Mouse (Mus musculus) CH12.LX (cell line): ENCODE results near the gene Gtf3c5. TPM values are rescaled to one million over a fixed set of nuclear protein-coding genes. Genes with fewer than 3 reads are reported as not detected.
A peak's percentile ranks its signal among the peaks of the same experiment; 100 is the strongest.

Source experiments
- DNase-seq: peaks from one replicate; pipeline ENCODE4 v3.0.0-alpha.2; 2013; ENCODE audit errors: extremely low read depth
- H3K27ac ChIP-seq: 2 replicates; pipeline ENCODE4 v1.5.1; 2012; ENCODE audit warnings: low read depth, mild to moderate bottlenecking, control low read depth, moderate library complexity; ENCODE audit not compliant: insufficient read depth
- H3K27me3 ChIP-seq: replicated peaks from 2 replicates; pipeline ENCODE3; 2012; ENCODE audit warnings: inconsistent platforms
- H3K36me3 ChIP-seq, 2 experiments: replicated peaks in 1 of 2; 2 replicates each; pipeline versions ENCODE3 to v1.6.1; 2012; ENCODE audit warnings: inconsistent platforms in 1 of 2, low read length in 1 of 2, mild to moderate bottlenecking in 1 of 2, mixed read lengths in 1 of 2, moderate library complexity in 1 of 2; ENCODE audit not compliant: control insufficient read depth in 1 of 2, insufficient read depth in 1 of 2
- H3K4me1 ChIP-seq, 2 experiments: 2 replicates each; pipeline ENCODE4 v1.6.1; 2012; ENCODE audit warnings: inconsistent platforms in 1 of 2, moderate library complexity in 1 of 2; ENCODE audit not compliant: insufficient read depth in 2 of 2, control insufficient read depth in 1 of 2
- H3K4me2 ChIP-seq: 2 replicates; pipeline ENCODE4 v1.6.1; 2012; ENCODE audit warnings: low read depth, mild to moderate bottlenecking, control low read depth; ENCODE audit not compliant: poor library complexity, insufficient read depth, severe bottlenecking
- H3K4me3 ChIP-seq, 3 experiments: fragments of 150-350 bp in 1 of 3; sonication (generic) in 1 of 3; replicated peaks in 1 of 3; 2 replicates each; pipeline versions ENCODE3 to v1.5.1; 2011 to 2012; ENCODE audit warnings: low read depth in 2 of 3, low read length in 2 of 3, mild to moderate bottlenecking in 2 of 3, moderate library complexity in 2 of 3, control low read depth in 1 of 3, improper control_type of control experiment in 1 of 3, inconsistent platforms in 1 of 3, mixed read lengths in 1 of 3; ENCODE audit not compliant: poor library complexity in 1 of 3
- H3K79me2 ChIP-seq: replicated peaks from 2 replicates; pipeline ENCODE4 v1.6.1; 2012; ENCODE audit warnings: mild to moderate bottlenecking, moderate library complexity; ENCODE audit not compliant: control insufficient read depth, poor library complexity, insufficient read depth, severe bottlenecking; ENCODE audit errors: extremely low read depth
- H3K9ac ChIP-seq: 2 replicates; pipeline ENCODE4 v1.6.1; 2012; ENCODE audit warnings: low read depth, mild to moderate bottlenecking, control low read depth, moderate library complexity; ENCODE audit not compliant: insufficient read depth
- H3K9me3 ChIP-seq: replicated peaks from 2 replicates; pipeline ENCODE3; 2012; ENCODE audit warnings: low read length, inconsistent platforms, mixed read lengths
- BHLHE40 ChIP-seq: IDR thresholded peaks from 2 replicates; pipeline ENCODE4 v1.6.1; 2011; ENCODE audit warnings: mild to moderate bottlenecking, low read depth, low read length, improper control_type of control experiment
- CHD1 ChIP-seq: IDR thresholded peaks from 2 replicates; pipeline ENCODE4 v1.6.1; 2012; ENCODE audit warnings: low read depth, low read length, improper control_type of control experiment, inconsistent platforms
- CHD2 ChIP-seq: IDR thresholded peaks from 2 replicates; pipeline ENCODE4 v1.6.1; 2011; ENCODE audit warnings: low read length, improper control_type of control experiment
- CTCF ChIP-seq, 2 experiments: IDR thresholded peaks in 1 of 2; conservative IDR thresholded peaks in 1 of 2; 2 replicates each; pipeline ENCODE4 v1.5.1; 2011 to 2012; ENCODE audit warnings: low read depth in 2 of 2, low read length in 2 of 2, improper control_type of control experiment in 1 of 2, inconsistent platforms in 1 of 2, mild to moderate bottlenecking in 1 of 2, moderate library complexity in 1 of 2
- E2F4 ChIP-seq: IDR thresholded peaks from 2 replicates; pipeline ENCODE4 v1.6.1; 2011; ENCODE audit warnings: low read depth, low read length, improper control_type of control experiment; ENCODE audit not compliant: insufficient replicate concordance
- ELF1 ChIP-seq: IDR thresholded peaks from 2 replicates; pipeline ENCODE4 v1.6.1; 2014; ENCODE audit warnings: low read depth, mild to moderate bottlenecking, inconsistent platforms, low read length, improper control_type of control experiment
- ETS1 ChIP-seq: conservative IDR thresholded peaks from 2 replicates; pipeline ENCODE4 v1.6.1; 2012; ENCODE audit warnings: low read depth, mild to moderate bottlenecking, inconsistent platforms, low read length, improper control_type of control experiment, moderate library complexity
- HCFC1 ChIP-seq: IDR thresholded peaks from 2 replicates; pipeline ENCODE4 v1.6.1; 2012; ENCODE audit warnings: low read depth, mild to moderate bottlenecking, inconsistent platforms, low read length, improper control_type of control experiment
- JUN ChIP-seq: IDR thresholded peaks from 2 replicates; pipeline ENCODE4 v1.6.1; 2011; ENCODE audit warnings: low read depth, mild to moderate bottlenecking, low read length, improper control_type of control experiment, moderate library complexity; ENCODE audit not compliant: insufficient read depth
- JUND ChIP-seq: conservative IDR thresholded peaks from 2 replicates; pipeline ENCODE4 v1.6.1; 2011; ENCODE audit warnings: low read depth, low read length, improper control_type of control experiment
- MAFK ChIP-seq: IDR thresholded peaks from 2 replicates; pipeline ENCODE4 v1.6.1; 2011; ENCODE audit warnings: low read length, improper control_type of control experiment; ENCODE audit not compliant: insufficient replicate concordance
- MAX ChIP-seq: IDR thresholded peaks from 2 replicates; pipeline ENCODE4 v1.6.1; 2011; ENCODE audit warnings: low read length, improper control_type of control experiment
- MEF2A ChIP-seq: IDR thresholded peaks from 2 replicates; pipeline ENCODE4 v1.6.1; 2014; ENCODE audit warnings: low read depth, mild to moderate bottlenecking, inconsistent platforms, low read length, improper control_type of control experiment, borderline replicate concordance
- MXI1 ChIP-seq: IDR thresholded peaks from 2 replicates; pipeline ENCODE4 v1.6.1; 2011; ENCODE audit warnings: mild to moderate bottlenecking, low read depth, low read length, improper control_type of control experiment
- MYC ChIP-seq: IDR thresholded peaks from 2 replicates; pipeline ENCODE4 v1.6.1; 2011; ENCODE audit warnings: low read depth, mild to moderate bottlenecking, improper control_type of control experiment, low read length
- NELFE ChIP-seq: IDR thresholded peaks from 2 replicates; pipeline ENCODE4 v1.6.1; 2011; ENCODE audit warnings: low read depth, low read length, improper control_type of control experiment
- NRF1 ChIP-seq: IDR thresholded peaks from 2 replicates; pipeline ENCODE4 v1.6.1; 2014; ENCODE audit warnings: low read depth, mild to moderate bottlenecking, inconsistent platforms, low read length, improper control_type of control experiment, moderate library complexity
- PAX5 ChIP-seq: IDR thresholded peaks from 2 replicates; pipeline ENCODE4 v1.6.1; 2012; ENCODE audit warnings: low read length, inconsistent platforms, mixed read lengths
- POLR2AphosphoS2 ChIP-seq: IDR thresholded peaks from 2 replicates; pipeline ENCODE4 v1.6.1; 2011; ENCODE audit warnings: low read depth, low read length, improper control_type of control experiment
- RAD21 ChIP-seq: IDR thresholded peaks from 2 replicates; pipeline ENCODE4 v1.6.1; 2011; ENCODE audit warnings: low read depth, mild to moderate bottlenecking, low read length, improper control_type of control experiment, moderate library complexity
- RCOR1 ChIP-seq: conservative IDR thresholded peaks from 2 replicates; pipeline ENCODE4 v1.6.1; 2012; ENCODE audit warnings: low read depth, mild to moderate bottlenecking, inconsistent platforms, low read length, improper control_type of control experiment
- SMC3 ChIP-seq: IDR thresholded peaks from 2 replicates; pipeline ENCODE4 v1.6.1; 2011; ENCODE audit warnings: low read depth, low read length, improper control_type of control experiment
- TBP ChIP-seq: conservative IDR thresholded peaks from 2 replicates; pipeline ENCODE4 v1.6.1; 2011; ENCODE audit warnings: low read depth, low read length, improper control_type of control experiment
- TCF12 ChIP-seq: IDR thresholded peaks from 2 replicates; pipeline ENCODE4 v1.6.1; 2014; ENCODE audit warnings: low read depth, mild to moderate bottlenecking, inconsistent platforms, low read length, improper control_type of control experiment
- USF1 ChIP-seq: IDR thresholded peaks from 2 replicates; pipeline ENCODE4 v1.6.1; 2014; ENCODE audit warnings: low read depth, mild to moderate bottlenecking, inconsistent platforms, low read length, improper control_type of control experiment
- USF2 ChIP-seq: conservative IDR thresholded peaks from 2 replicates; pipeline ENCODE4 v1.6.1; 2011; ENCODE audit warnings: low read depth, low read length, improper control_type of control experiment
- ZC3H11A ChIP-seq: IDR thresholded peaks from 2 replicates; pipeline ENCODE4 v1.6.1; 2012; ENCODE audit warnings: low read depth, mild to moderate bottlenecking, inconsistent platforms, low read length, improper control_type of control experiment
- ZKSCAN1 ChIP-seq: IDR thresholded peaks from 2 replicates; pipeline ENCODE4 v1.6.1; 2012; ENCODE audit warnings: low read depth, inconsistent platforms, low read length, improper control_type of control experiment, borderline replicate concordance
- ZNF384 ChIP-seq: IDR thresholded peaks from 2 replicates; pipeline ENCODE4 v1.6.1; 2012; ENCODE audit warnings: low read depth, low read length, improper control_type of control experiment, inconsistent platforms
- dilution Hi-C: fragments of 300-500 bp; cut with MboI; formaldehyde crosslinking; loops from 2 replicates; pipeline ENCODE4 v1.14.3; 2020; ENCODE audit warnings: low sequenced_read_pairs; ENCODE audit not compliant: extremely low pct_unique_long_range_greater_than_20kb, extremely low pct_ligation_motif_present
- in situ Hi-C: fragments of 300-500 bp; cut with MboI; formaldehyde crosslinking; loops from 3 replicates; pipeline ENCODE4 v1.14.3; 2019; ENCODE audit warnings: low sequenced_read_pairs, low pct_ligation_motif_present, low pct_unique_long_range_greater_than_20kb, mixed read lengths
- polyA plus RNA-seq: library from polyadenylated mRNA; unstranded; fragments of >175 nt; gene quantifications from 2 replicates; pipeline ENCODE4 v1.2.1, GENCODE M21; 2012; ENCODE audit warnings: low read depth; ENCODE audit not compliant: insufficient read length
- total RNA-seq, 2 experiments: library from RNA; depleted of rRNA; stranded (reverse); fragments of 300-350 nt in 1 of 2; fragments of >200 nt in 1 of 2; gene quantifications; 2 replicates each; pipeline ENCODE4 v1.2.3; 2012 to 2014

Gene Gtf3c5
- total and polyA plus RNA-seq, 3 experiments, result 8.6 to 27.4 (median 12.5) TPM

DNA sequence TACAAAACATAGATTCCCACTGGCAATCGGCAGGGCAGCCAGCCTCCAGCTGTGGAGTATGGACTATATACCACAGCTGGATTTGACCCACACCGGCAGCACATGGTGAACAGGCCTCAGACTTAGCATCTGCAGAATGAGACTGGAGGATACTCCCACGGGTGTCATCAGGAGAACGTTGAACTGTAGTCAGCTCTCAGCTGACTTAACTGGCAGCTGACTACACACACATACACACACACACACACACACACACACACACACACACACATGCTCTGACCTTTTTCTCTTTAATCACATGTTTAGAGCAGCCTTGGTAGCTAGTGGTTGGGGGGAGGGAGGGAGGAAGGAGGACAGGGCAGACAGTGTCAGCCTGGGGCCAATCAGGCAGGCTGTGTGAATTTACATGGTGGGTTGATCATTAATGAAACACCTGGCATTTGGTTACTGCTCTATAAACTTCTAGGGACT is 46.4 kb upstream of the Gtf3c5 start:
- Histone ChIP-seq H3K4me2 (peak overlapping the region; percentile 61; the same call in 1 of the 2 replicates), H3K4me3 (no peak overlapping the region), H3K9ac (no peak overlapping the region), H3K9me3 (peaks cover 6% of the 10 kb centered on the region), H3K27me3 (peaks cover 8% of the 10 kb centered on the region), H3K27ac (no peak overlapping the region; the same call in 1 of the 2 replicates), H3K36me3 (no peaks in the 10 kb centered on the region), H3K79me2 (no peaks in the 10 kb centered on the region), H3K4me1 (peaks cover 10 to 29% of the 10 kb centered on the region in 2 experiments)
- in situ Hi-C loops, result loop anchor here (5.0 kb wide), 1 partner anchor 38 kb away; no protein-coding TSS in a partner anchor
- no peak for TF ChIP-seq SMC3
- TF ChIP-seq E2F4, result no peak
- no peak for TF ChIP-seq USF2
- no peak for TF ChIP-seq NRF1
- TF ChIP-seq ETS1, result peak; percentile 64
- TF ChIP-seq ZC3H11A, result no peak
- 0 out of 2 replicates have a peak, but pooled peaks have one; percentile 25 for TF ChIP-seq BHLHE40
- TF ChIP-seq MAFK, result no peak
- TF ChIP-seq CHD1, result no peak
- no peak for TF ChIP-seq MYC
- DNase-seq, result peak; percentile 42
- dilution Hi-C loops, result no loop called here

GRCm38 (mm10) chr2:28628053-28628452 is 44.5 kb upstream of the Gtf3c5 start:
- in situ Hi-C loops, result loop anchor here (5.0 kb wide), 1 partner anchor 36 kb away; no protein-coding TSS in a partner anchor
- peaks cover 10 to 35% of the 10 kb centered on the region in 2 experiments for H3K4me1 ChIP-seq

More at GRCm38 (mm10) chr2:28628053-28628452, 44.5 kb upstream of the Gtf3c5 start:
- no peak overlapping the region for H3K4me3 ChIP-seq
- H3K27ac ChIP-seq, result no peak overlapping the region
- dilution Hi-C loops, result no loop called here
- TF ChIP-seq JUN (no peak), TBP (no peak), SMC3 (peak; percentile 32), NRF1 (no peak), JUND (no peak), USF2 (no peak), ETS1 (no peak), POLR2AphosphoS2 (no peak), MEF2A (no peak), RCOR1 (no peak), USF1 (no peak), ZNF384 (peak; percentile 69), BHLHE40 (no peak), MAX (no peak), ELF1 (no peak), CHD1 (no peak), MXI1 (no peak), HCFC1 (no peak), NELFE (no peak), MYC (no peak), CTCF (conservative IDR thresholded peaks at IDR 0.05 in 1 of 2, IDR thresholded peaks at IDR 0.05 in 1 of 2; ENCODE audit: low read depth in 2 of 2, low read length in 2 of 2) (peak in 1 of 2 experiments; percentile 62; a peak in 2 of 4 replicates), PAX5 (no peak), RAD21 (peak; percentile 48), CHD2 (no peak), ZC3H11A (no peak), E2F4 (no peak), ZKSCAN1 (no peak), TCF12 (no peak)
- H3K4me2 ChIP-seq, result no peak overlapping the region
- no peaks in the 10 kb centered on the region for H3K79me2 ChIP-seq
- no peaks in the 10 kb centered on the region for H3K36me3 ChIP-seq
- no peak overlapping the region for H3K9ac ChIP-seq
- no peak for DNase-seq
- peaks cover 10% of the 10 kb centered on the region for H3K9me3 ChIP-seq
- H3K27me3 ChIP-seq, result peaks cover 9% of the 10 kb centered on the region
